ENCODE assay signal across 31 mouse cellular contexts in genomic region chr6:86433696-86434095, GRCm38 (mm10). TPM values are rescaled to one million over a fixed set of nuclear protein-coding genes. Genes with fewer than 3 reads are reported as not detected.
DNase-seq lines count a peak whose midpoint lies in the region; ATAC-seq and TF ChIP-seq lines count a peak whose summit lies in the region.
"Had no signal": no experiment of that assay in that cellular context is flagged by ENCODE, and none has a peak within 500 bp of the region (broad histone marks: within the 10 kb centered on the region; RNA-seq: fewer than 3 reads in every experiment).

No protein-coding gene starts in this region.

- H3K27me3 ChIP-seq in heart, embryonic 12.5 days (replicated peaks) = no peaks in the 10 kb centered on the region
- H3K27me3 ChIP-seq in intestine, embryonic 15.5 days (replicated peaks) = no peaks in the 10 kb centered on the region
- H3K27me3 ChIP-seq in intestine, postnatal 0 days (replicated peaks; ENCODE audit: control insufficient read depth, insufficient read depth, low read length) = no peaks in the 10 kb centered on the region
- H3K27me3 ChIP-seq in kidney, embryonic 16.5 days (ENCODE audit: insufficient read depth, low read length) = no peaks in the 10 kb centered on the region
- H3K27me3 ChIP-seq: CH12.LX; embryonic facial prominence, embryonic 12.5 days; embryonic facial prominence, embryonic 15.5 days; Patski had no signal

- WGBS in heart, embryonic 12.5 days = 94% methylated on average over 1 of the region's 1 CpGs
- WGBS in intestine, embryonic 15.5 days = 73% methylated on average over 1 of the region's 1 CpGs
- WGBS in intestine, postnatal 0 days = 55% methylated on average over 1 of the region's 1 CpGs
- 92% methylated on average over 1 of the region's 1 CpGs for WGBS in kidney, embryonic 16.5 days

- ATAC-seq in heart, embryonic 12.5 days (ENCODE audit: insufficient number of reproducible peaks, low FRiP score) = no peak
- no peak for ATAC-seq in intestine, embryonic 15.5 days
- ATAC-seq in intestine, postnatal 0 days = peak; percentile 32; the same call in 1 of the 2 replicates
- no peak for ATAC-seq in kidney, embryonic 16.5 days (ENCODE audit: low FRiP score, low TSS enrichment)
- ATAC-seq: forebrain, embryonic 14.5 days; forebrain, postnatal 0 days; hindbrain, postnatal 0 days; Patski had no signal

- peaks cover 65% of the 10 kb centered on the region for H3K36me3 ChIP-seq in heart, embryonic 12.5 days
- peaks cover 15% of the 10 kb centered on the region for H3K36me3 ChIP-seq in intestine, embryonic 15.5 days
- peaks cover 42% of the 10 kb centered on the region for H3K36me3 ChIP-seq in intestine, postnatal 0 days (ENCODE audit: control insufficient read depth, insufficient read depth)
- peaks cover 45% of the 10 kb centered on the region for H3K36me3 ChIP-seq in kidney, embryonic 16.5 days (ENCODE audit: insufficient read depth, low read length)

- no peak for DNase-seq in heart, postnatal 14 days
- DNase-seq in yolk sac, embryonic 10.5 days (ENCODE audit: low spot score) = peak; percentile 56
- no peak for DNase-seq in cerebellum, adult 18-20 months
- DNase-seq: adrenal gland, postnatal 10 days; adrenal gland, postnatal 36 days; B cell, adult 2 months; cerebellum, adult 2 months; cerebellum, adult 9-11 months; cerebellum, postnatal 25 days; forebrain, postnatal 0 days; gastrocnemius, adult 2 months; gastrocnemius, postnatal 14 days; heart, adult 2 months; heart, postnatal 36 days had no signal

- H3K27ac ChIP-seq in heart, embryonic 12.5 days (ENCODE audit: poor library complexity, severe bottlenecking) = no peak overlapping the region
- H3K27ac ChIP-seq in intestine, embryonic 15.5 days = 0 out of 2 replicates have a peak overlapping the region, but pooled peaks have one; percentile 6
- H3K27ac ChIP-seq in intestine, postnatal 0 days (ENCODE audit: low read depth, low read length) = no peak overlapping the region
- no peak overlapping the region for H3K27ac ChIP-seq in kidney, embryonic 16.5 days (ENCODE audit: low read length)
- H3K27ac ChIP-seq: embryonic facial prominence, embryonic 12.5 days; embryonic facial prominence, embryonic 15.5 days; gastrocnemius, adult 2 months; heart, adult 2 months; heart, embryonic 10.5 days; hindbrain, embryonic 14.5 days; hindbrain, postnatal 0 days had no signal

- no peaks in the 10 kb centered on the region for H3K4me1 ChIP-seq in heart, embryonic 12.5 days (replicated peaks)
- no peaks in the 10 kb centered on the region for H3K4me1 ChIP-seq in intestine, embryonic 15.5 days (replicated peaks)
- no peaks in the 10 kb centered on the region for H3K4me1 ChIP-seq in intestine, postnatal 0 days (replicated peaks; ENCODE audit: control insufficient read depth, insufficient read depth, low read length)
- H3K4me1 ChIP-seq in kidney, embryonic 16.5 days (ENCODE audit: insufficient read depth, low read length) = no peaks in the 10 kb centered on the region
- H3K4me1 ChIP-seq: embryonic facial prominence, embryonic 12.5 days; embryonic facial prominence, embryonic 15.5 days; heart, embryonic 10.5 days had no signal

- H3K9me3 ChIP-seq in heart, embryonic 12.5 days (replicated peaks) = no peaks in the 10 kb centered on the region
- no peaks in the 10 kb centered on the region for H3K9me3 ChIP-seq in intestine, embryonic 15.5 days
- H3K9me3 ChIP-seq in intestine, postnatal 0 days (ENCODE audit: control insufficient read depth) = no peaks in the 10 kb centered on the region
- H3K9me3 ChIP-seq in kidney, embryonic 16.5 days (ENCODE audit: low read length) = no peaks in the 10 kb centered on the region
- H3K9me3 ChIP-seq: embryonic facial prominence, embryonic 12.5 days; embryonic facial prominence, embryonic 15.5 days; G1E; heart, embryonic 10.5 days had no signal

- no peak for TF ChIP-seq CTCF in intestine, postnatal 0 days (IDR thresholded peaks at IDR 0.05; ENCODE audit: low read depth)

- intact Hi-C loops in heart, postnatal 14 days (cut with DNase I) = no loop called here

- H3K9ac ChIP-seq in heart, embryonic 12.5 days = 0 out of 2 replicates have a peak overlapping the region, but pooled peaks have one; percentile 12
- no peak overlapping the region for H3K9ac ChIP-seq in intestine, embryonic 15.5 days
- no peak overlapping the region for H3K9ac ChIP-seq in intestine, postnatal 0 days (ENCODE audit: low read depth, low read length)
- no peak overlapping the region for H3K9ac ChIP-seq in kidney, embryonic 16.5 days (replicated peaks; ENCODE audit: low read length)
- H3K9ac ChIP-seq: embryonic facial prominence, embryonic 12.5 days; embryonic facial prominence, embryonic 15.5 days; forebrain, postnatal 0 days; hindbrain, embryonic 14.5 days had no signal

- no peak overlapping the region for H3K4me2 ChIP-seq in heart, embryonic 12.5 days
- H3K4me2 ChIP-seq in intestine, embryonic 15.5 days (replicated peaks) = no peak overlapping the region
- H3K4me2 ChIP-seq in intestine, postnatal 0 days (replicated peaks; ENCODE audit: low read depth) = no peak overlapping the region
- H3K4me2 ChIP-seq in kidney, embryonic 16.5 days (replicated peaks; ENCODE audit: low read depth, low read length) = no peak overlapping the region
- H3K4me2 ChIP-seq: embryonic facial prominence, embryonic 12.5 days; embryonic facial prominence, embryonic 15.5 days; hindbrain, embryonic 14.5 days had no signal

- H3K4me3 ChIP-seq in heart, embryonic 12.5 days = no peak overlapping the region
- H3K4me3 ChIP-seq in intestine, embryonic 15.5 days (replicated peaks) = no peak overlapping the region
- H3K4me3 ChIP-seq in intestine, postnatal 0 days (ENCODE audit: low read depth, low read length) = no peak overlapping the region
- H3K4me3 ChIP-seq in kidney, embryonic 16.5 days (ENCODE audit: low read length) = no peak overlapping the region
- H3K4me3 ChIP-seq: embryonic facial prominence, embryonic 12.5 days; embryonic facial prominence, embryonic 15.5 days; gastrocnemius, adult 2 months; heart, adult 2 months; heart, embryonic 10.5 days had no signal

RNA-seq across cellular contexts. Expression of gene C87436, which starts 4.5 kb away (rescaled TPM):
- polyA plus RNA-seq in heart, embryonic 12.5 days (2016; fragmentation: Nextera tagmentation; extraction: Ambion mirVana) = 16.2 and 18.0 TPM in 2 replicates
- total RNA-seq in heart, postnatal 14 days (2021) = 10 to 100 TPM; 11.4 to 12.4 TPM
- 20.4 and 22.4 TPM in 2 replicates for polyA plus RNA-seq in intestine, embryonic 15.5 days (2015; fragmentation: Nextera tagmentation; extraction: Ambion mirVana)
- polyA plus RNA-seq in intestine, postnatal 0 days (2015; fragmentation: Nextera tagmentation; extraction: Ambion mirVana) = 12.4 and 12.8 TPM in 2 replicates
- 22.0 and 28.4 TPM in 2 replicates for polyA plus RNA-seq in kidney, embryonic 16.5 days (2015; fragmentation: Nextera tagmentation; extraction: Ambion mirVana)

RNA-seq across cellular contexts. Expression of gene Gm44790, which starts 7.2 kb away (rescaled TPM):
- 0.45 TPM in 1 of 2 replicates, not detected in the other for polyA plus RNA-seq in heart, embryonic 12.5 days (2016; fragmentation: Nextera tagmentation; extraction: Ambion mirVana)
- not detected for total RNA-seq in heart, postnatal 14 days (2021)
- polyA plus RNA-seq in intestine, embryonic 15.5 days (2015; fragmentation: Nextera tagmentation; extraction: Ambion mirVana) = not detected in 2 replicates
- polyA plus RNA-seq in intestine, postnatal 0 days (2015; fragmentation: Nextera tagmentation; extraction: Ambion mirVana) = not detected in 2 replicates
- 0.80 TPM in 1 of 2 replicates, not detected in the other for polyA plus RNA-seq in kidney, embryonic 16.5 days (2015; fragmentation: Nextera tagmentation; extraction: Ambion mirVana)
- total RNA-seq: adrenal gland, postnatal 36 days; CH12.LX; common myeloid progenitor, adult 5-6 weeks; forebrain, postnatal 0 days; heart, adult 2 months; heart, postnatal 36 days; hindbrain, postnatal 0 days had no signal
- polyA plus RNA-seq: embryonic facial prominence, embryonic 12.5 days; embryonic facial prominence, embryonic 15.5 days; heart, adult 2 months; heart, embryonic 14.5 days; heart, postnatal 0 days; hindbrain, embryonic 11.5 days; hindbrain, embryonic 14.5 days; hindbrain, postnatal 0 days had no signal

RNA-seq across cellular contexts. Expression of gene Tia1, which starts 29.7 kb away (rescaled TPM):
- polyA plus RNA-seq in heart, embryonic 12.5 days (2016; fragmentation: Nextera tagmentation; extraction: Ambion mirVana) = 140 and 158 TPM in 2 replicates
- 10 to 100 TPM; 38.5 to 39.9 TPM for total RNA-seq in heart, postnatal 14 days (2021)
- polyA plus RNA-seq in intestine, embryonic 15.5 days (2015; fragmentation: Nextera tagmentation; extraction: Ambion mirVana) = 121 and 132 TPM in 2 replicates
- 33.0 and 35.7 TPM in 2 replicates for polyA plus RNA-seq in intestine, postnatal 0 days (2015; fragmentation: Nextera tagmentation; extraction: Ambion mirVana)
- 187 and 221 TPM in 2 replicates for polyA plus RNA-seq in kidney, embryonic 16.5 days (2015; fragmentation: Nextera tagmentation; extraction: Ambion mirVana)

RNA-seq across cellular contexts. Expression of gene Pcyox1, which starts 36.7 kb away (rescaled TPM):
- polyA plus RNA-seq in heart, embryonic 12.5 days (2016; fragmentation: Nextera tagmentation; extraction: Ambion mirVana) = 59.4 and 64.7 TPM in 2 replicates
- 10 to 100 TPM; 68.1 to 69.2 TPM for total RNA-seq in heart, postnatal 14 days (2021)
- polyA plus RNA-seq in intestine, embryonic 15.5 days (2015; fragmentation: Nextera tagmentation; extraction: Ambion mirVana) = 73.9 and 79.8 TPM in 2 replicates
- 37.8 and 41.0 TPM in 2 replicates for polyA plus RNA-seq in intestine, postnatal 0 days (2015; fragmentation: Nextera tagmentation; extraction: Ambion mirVana)
- 113 and 119 TPM in 2 replicates for polyA plus RNA-seq in kidney, embryonic 16.5 days (2015; fragmentation: Nextera tagmentation; extraction: Ambion mirVana)
